Mouse (Mus musculus): ENCODE measurements at regions not wholly inside any gene's neighbourhood (a gene's known extent, or its start where the extent isn't known, plus 50 kb on each side); places are given as distances from the start of the nearest gene placed in this dataset.
"Not testable (repeated sequence)": the region's sequence is repeated elsewhere in the genome, so short reads cannot be mapped to it uniquely, and the experiment has no call there.

- not testable (repeated sequence) for DNase-seq (ENCODE audit: extremely low spot score, low spot score)
These were observed 637.8 kb downstream of the Dad1 start for GRCm38 (mm10) chr14:53616061-53616460.

- no peak for DNase-seq (ENCODE audit: extremely low spot score, low spot score)
These were observed 639.6 kb downstream of the Dad1 start for GRCm38 (mm10) chr14:53614341-53614740.

- DNase-seq (ENCODE audit: extremely low spot score, low spot score) = not testable (repeated sequence)
These were observed 654.6 kb downstream of the Dad1 start for GRCm38 (mm10) chr14:53599299-53599698.

- DNase-seq (ENCODE audit: extremely low spot score, low spot score) = not testable (repeated sequence)
These were observed 656.6 kb downstream of the Dad1 start for GRCm38 (mm10) chr14:53597287-53597686.

GRCm38 (mm10) chr14:53590601-53591000, 663.3 kb downstream of the Dad1 start:
- not testable (repeated sequence) for DNase-seq (ENCODE audit: extremely low spot score, low spot score)

- DNase-seq (ENCODE audit: extremely low spot score, low spot score) = not testable (repeated sequence)
These were observed 671.4 kb downstream of the Dad1 start for GRCm38 (mm10) chr14:53582528-53582927.

GRCm38 (mm10) chr14:53581734-53582133, 672.2 kb downstream of the Dad1 start:
- DNase-seq (ENCODE audit: extremely low spot score, low spot score) = not testable (repeated sequence)

- DNase-seq (ENCODE audit: extremely low spot score, low spot score) = not testable (repeated sequence)
These were observed 677.0 kb downstream of the Dad1 start for GRCm38 (mm10) chr14:53576927-53577326.

- not testable (repeated sequence) for DNase-seq (ENCODE audit: extremely low spot score, low spot score)
These were observed 681.2 kb downstream of the Dad1 start for GRCm38 (mm10) chr14:53572701-53573100.

GRCm38 (mm10) chr14:53562606-53563005, 691.3 kb downstream of the Dad1 start:
- DNase-seq (ENCODE audit: extremely low spot score, low spot score) = no peak

- DNase-seq (ENCODE audit: extremely low spot score, low spot score) = not testable (repeated sequence)
These were observed 693.8 kb downstream of the Dad1 start for GRCm38 (mm10) chr14:53560146-53560545.

- not testable (repeated sequence) for DNase-seq (ENCODE audit: extremely low spot score, low spot score)
These were observed 694.5 kb downstream of the Dad1 start for GRCm38 (mm10) chr14:53559386-53559920.

- DNase-seq (ENCODE audit: extremely low spot score, low spot score) = no peak
These were observed 700.1 kb downstream of the Dad1 start for GRCm38 (mm10) chr14:53553771-53554170.

GRCm38 (mm10) chr14:53547365-53547764, 706.5 kb downstream of the Dad1 start:
- DNase-seq (ENCODE audit: extremely low spot score, low spot score) = not testable (repeated sequence)

- no peak for DNase-seq (ENCODE audit: extremely low spot score, low spot score)
These were observed 708.6 kb downstream of the Dad1 start for GRCm38 (mm10) chr14:53545351-53545750.

GRCm38 (mm10) chr14:53541640-53542039, 712.3 kb downstream of the Dad1 start:
- DNase-seq (ENCODE audit: extremely low spot score, low spot score) = not testable (repeated sequence)

- DNase-seq (ENCODE audit: extremely low spot score, low spot score) = not testable (repeated sequence)
These were observed 716.0 kb downstream of the Dad1 start for GRCm38 (mm10) chr14:53537895-53538294.

- DNase-seq (ENCODE audit: extremely low spot score, low spot score) = not testable (repeated sequence)
These were observed 730.5 kb downstream of the Dad1 start for GRCm38 (mm10) chr14:53523430-53523829.

GRCm38 (mm10) chr14:53518954-53519353, 735.0 kb downstream of the Dad1 start:
- DNase-seq (ENCODE audit: extremely low spot score, low spot score) = not testable (repeated sequence)

GRCm38 (mm10) chr14:53516623-53517238, 737.2 kb downstream of the Dad1 start:
- DNase-seq (ENCODE audit: extremely low spot score, low spot score) = not testable (repeated sequence)

GRCm38 (mm10) chr14:53505389-53505788, 748.5 kb downstream of the Dad1 start:
- peak; percentile 13 for DNase-seq (ENCODE audit: extremely low spot score, low spot score)

- not testable (repeated sequence) for DNase-seq (ENCODE audit: extremely low spot score, low spot score)
These were observed 765.5 kb downstream of the Dad1 start for GRCm38 (mm10) chr14:53488383-53488782.

- DNase-seq (ENCODE audit: extremely low spot score, low spot score) = not testable (repeated sequence)
These were observed 766.3 kb downstream of the Dad1 start for GRCm38 (mm10) chr14:53487611-53488010.
